Mouse (Mus musculus) layer of hippocampus, adult 8-10 months (tissue): ENCODE results near the gene Fbxl17. TPM values are rescaled to one million over a fixed set of nuclear protein-coding genes. Genes with fewer than 3 reads are reported as not detected.

Experiments
- DNase-seq, 2 experiments: peaks; one replicate each; pipeline ENCODE4 v3.0.0; 2022; ENCODE audit warnings: low spot score in 2 of 2
- total RNA-seq, 4 experiments: library from RNA; stranded (reverse); gene quantifications; 2 replicates each; pipeline ENCODE4 v1.2.4; 2022

The Fbxl17 gene
- total RNA-seq, 4 experiments from 2014 or later: 48.7 to 59.9 (median 54.3) TPM

DNA sequence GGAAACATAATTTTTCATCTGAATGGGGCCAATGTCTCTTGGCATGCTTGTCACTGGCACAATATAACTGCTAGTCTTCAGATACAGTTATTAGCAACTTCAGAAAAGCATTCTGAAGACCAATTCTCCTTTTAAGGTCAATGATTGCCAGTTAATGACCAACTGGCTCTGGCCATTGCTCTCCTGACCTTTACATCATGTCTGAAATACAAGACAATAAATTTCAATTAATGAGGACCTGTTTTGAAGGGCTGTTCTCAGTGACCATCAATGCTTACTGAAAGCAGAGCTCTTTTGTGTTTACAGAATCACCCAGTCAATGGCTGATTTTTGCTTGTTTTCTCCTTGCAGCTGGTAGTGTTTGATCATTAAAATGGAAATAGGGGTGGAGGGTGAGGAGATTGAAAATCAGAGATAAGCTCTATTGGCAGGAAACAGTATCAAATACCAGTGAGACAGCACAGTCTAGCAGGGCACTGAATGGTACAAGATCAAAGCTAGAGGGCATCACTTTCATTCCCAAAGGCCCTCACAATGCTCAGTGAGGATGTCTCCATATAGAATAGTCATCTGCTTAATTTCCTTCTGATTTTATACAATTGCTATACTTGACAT lies 95.9 kb downstream of the Fbxl17 start:
- DNase-seq: no peak

DNA sequence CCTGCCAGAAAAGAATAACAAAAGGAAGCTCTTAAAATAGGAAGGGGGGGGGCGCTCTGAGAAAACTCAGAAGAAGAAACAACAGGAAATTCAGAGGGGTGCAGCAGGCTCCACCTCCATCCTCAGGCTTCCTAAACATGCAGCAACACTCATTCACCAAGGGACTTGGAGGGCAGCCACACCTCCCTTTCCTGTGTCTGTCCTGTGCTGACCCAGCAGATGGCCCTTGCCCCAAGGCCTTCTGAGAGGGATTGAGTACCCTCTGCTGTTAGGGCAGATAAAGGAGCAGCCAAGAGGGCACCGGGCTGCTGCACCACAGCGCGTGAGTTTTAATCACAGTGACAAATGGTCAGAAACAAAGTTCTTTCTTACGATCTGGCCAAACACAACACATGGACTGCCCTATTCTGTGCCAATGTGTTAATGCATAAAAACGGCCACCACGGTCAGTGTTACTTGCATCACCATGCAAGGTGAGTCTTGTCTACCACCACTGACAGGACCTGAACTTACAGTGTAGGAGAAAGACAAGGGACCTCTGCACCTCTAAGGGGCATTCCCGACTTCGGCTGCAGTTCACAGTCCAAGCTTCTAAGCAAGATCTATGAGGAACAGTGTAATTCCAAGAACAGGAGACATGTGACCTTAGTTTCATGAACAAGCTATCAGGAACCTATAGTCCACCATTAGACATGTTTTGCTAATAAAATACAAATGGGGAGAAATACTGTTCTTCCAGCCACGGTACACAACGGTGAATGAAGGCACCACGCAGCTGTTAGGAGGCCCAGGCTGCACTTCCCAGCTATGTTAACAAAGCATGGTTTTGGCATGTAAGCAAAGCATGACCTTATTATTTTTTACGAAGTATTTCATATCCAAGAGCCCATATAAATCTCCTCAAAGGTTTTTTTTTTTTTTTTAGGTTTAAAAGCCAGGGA lies 96.8 kb downstream of the Fbxl17 start:
- no peak for DNase-seq

- no peak for DNase-seq
Observed at GRCm38 (mm10) chr17:63402170-63402569, 97.6 kb downstream of the Fbxl17 start.

GRCm38 (mm10) chr17:63400640-63401039 lies 99.2 kb downstream of the Fbxl17 start:
- no peak for DNase-seq

GRCm38 (mm10) chr17:63399816-63400215 lies 100.0 kb downstream of the Fbxl17 start:
- DNase-seq: no peak

- no peak for DNase-seq
Observed at GRCm38 (mm10) chr17:63391506-63391905, 108.3 kb downstream of the Fbxl17 start.

DNA sequence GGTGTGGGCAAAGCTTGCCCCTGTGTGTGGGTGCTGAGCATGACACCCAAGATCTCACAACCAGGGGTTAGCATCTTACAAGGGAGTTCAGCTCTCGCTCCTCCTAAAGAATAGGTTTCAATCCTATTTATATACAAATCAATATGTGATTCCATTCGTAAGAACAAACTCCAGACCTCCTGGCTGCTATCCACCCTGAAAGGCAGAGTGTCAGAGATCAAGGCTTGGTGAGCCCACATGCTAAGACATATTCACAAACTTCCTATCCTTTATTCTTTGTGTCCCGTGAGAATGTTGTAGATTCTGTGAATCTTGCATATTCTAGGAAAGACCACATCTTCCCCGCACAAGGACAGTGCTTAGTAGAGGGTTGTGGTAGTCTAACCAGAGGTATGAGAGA lies 108.9 kb downstream of the Fbxl17 start:
- DNase-seq: no peak

DNA sequence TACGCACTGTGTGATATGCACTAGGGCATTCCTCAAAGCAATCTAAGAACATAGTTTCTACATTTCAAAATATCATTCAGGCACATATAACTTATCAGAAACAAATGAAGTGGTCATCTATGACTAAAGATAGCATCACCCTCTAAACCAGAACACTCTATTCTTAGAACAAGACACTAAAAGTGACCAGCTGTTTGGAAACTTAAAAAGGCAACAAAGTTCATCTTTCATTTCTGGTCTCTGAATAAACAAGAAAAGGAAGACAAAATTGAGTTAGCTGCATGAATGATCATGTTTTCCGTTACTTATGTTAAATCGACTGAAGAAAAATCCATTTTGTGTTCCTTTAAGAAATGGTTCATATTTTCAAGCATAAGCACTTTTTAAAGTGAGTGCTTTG lies 128.8 kb downstream of the Fbxl17 start:
- DNase-seq: no peak

DNA sequence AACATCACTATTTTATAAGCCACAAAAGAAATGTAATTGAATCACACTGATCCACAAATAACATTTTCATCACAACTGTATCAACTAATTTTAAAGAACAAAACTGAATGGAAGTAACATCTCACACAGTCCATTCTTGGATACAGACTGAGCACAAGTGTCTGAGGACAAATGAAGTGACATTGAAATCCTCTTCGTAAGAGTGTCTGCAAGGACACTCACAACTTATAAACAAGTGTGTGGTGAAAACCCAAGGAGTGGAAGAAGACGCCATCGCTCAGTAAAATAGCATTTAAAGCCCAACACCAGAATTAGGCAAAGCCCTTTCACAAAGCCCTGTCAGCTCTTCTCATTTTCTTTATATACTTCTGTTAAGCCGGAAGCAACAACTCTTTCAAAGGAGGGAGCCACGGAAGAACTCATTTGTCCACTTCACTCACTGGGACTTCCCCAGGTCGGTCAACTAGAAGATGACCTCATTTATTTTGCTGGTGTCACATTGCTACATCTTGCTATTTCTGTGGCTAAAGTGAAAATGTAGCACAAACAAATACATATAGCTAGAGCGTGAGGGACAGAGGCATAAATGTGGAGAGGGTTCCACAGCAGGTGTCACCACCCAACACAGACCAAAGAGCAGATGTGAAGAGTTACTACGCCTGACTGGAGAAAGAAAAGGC lies 130.0 kb downstream of the Fbxl17 start:
- DNase-seq: no peak

- DNase-seq: no peak
Observed at GRCm38 (mm10) chr17:63367476-63367875, 132.3 kb downstream of the Fbxl17 start.

DNA sequence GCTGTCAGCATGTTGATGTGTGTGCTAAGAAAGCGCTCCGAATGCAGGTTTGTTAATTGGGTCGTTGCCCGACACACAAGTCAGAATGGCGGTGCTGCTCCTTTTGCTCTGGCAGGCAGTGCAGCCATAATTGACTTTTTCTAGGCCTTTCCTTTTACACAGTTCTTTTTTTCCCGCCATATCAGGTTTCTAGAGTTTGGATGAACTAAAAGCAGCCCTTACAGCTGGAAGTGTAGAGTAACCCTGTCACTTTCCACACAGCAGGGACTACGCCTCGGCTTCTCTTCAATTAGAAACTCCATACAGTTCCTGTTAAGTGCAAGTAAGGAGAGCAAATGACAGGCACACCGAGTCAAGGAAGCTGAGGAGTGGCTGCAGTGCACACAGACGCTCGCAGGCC lies 133.8 kb downstream of the Fbxl17 start:
- DNase-seq: no peak

- DNase-seq: no peak
Observed at GRCm38 (mm10) chr17:63364605-63365004, 135.2 kb downstream of the Fbxl17 start.

DNA sequence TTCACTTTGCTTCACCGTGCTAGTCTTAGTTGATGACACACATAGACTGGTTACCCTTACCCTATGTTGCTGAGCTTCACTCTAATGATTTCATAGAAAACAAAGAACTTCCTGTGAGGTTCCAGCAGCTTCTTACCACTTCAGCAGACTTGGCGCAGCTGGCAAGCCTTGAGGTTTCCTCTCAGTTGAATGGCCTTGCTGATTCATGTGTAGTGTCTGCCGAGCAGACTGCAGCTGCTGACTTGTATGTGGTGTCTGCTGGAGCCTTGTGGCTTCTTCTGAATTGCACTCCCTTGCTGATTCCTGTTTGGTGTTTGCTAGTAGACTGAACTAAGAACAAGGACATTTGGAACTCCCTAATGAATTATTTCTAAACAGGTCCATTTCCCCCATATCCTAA lies 137.6 kb downstream of the Fbxl17 start:
- no peak for DNase-seq

GRCm38 (mm10) chr17:63361679-63362078 lies 138.1 kb downstream of the Fbxl17 start:
- DNase-seq: no peak

DNA sequence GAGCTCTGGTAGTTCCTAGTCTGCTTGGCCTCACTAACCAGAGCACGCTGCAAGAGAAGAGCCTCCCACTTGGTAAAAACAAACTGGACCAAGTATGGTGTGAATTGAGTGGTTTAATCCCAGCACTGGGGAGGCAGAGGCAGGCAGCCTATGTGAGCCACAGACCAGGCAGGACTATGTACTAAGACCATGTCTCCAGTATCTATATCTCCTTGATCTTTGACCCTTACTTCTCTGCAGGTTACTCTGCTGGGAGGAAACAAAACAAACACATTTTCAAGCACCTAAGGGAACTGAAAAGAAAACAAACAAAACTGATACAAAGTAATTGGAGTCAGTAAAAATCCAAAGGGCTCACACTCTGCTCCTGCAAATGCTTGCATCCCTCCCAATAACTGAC lies 141.0 kb downstream of the Fbxl17 start:
- DNase-seq: no peak

GRCm38 (mm10) chr17:63356202-63356601 lies 143.6 kb downstream of the Fbxl17 start:
- DNase-seq: no peak

GRCm38 (mm10) chr17:63352634-63353195 lies 147.1 kb downstream of the Fbxl17 start:
- DNase-seq: no peak

DNA sequence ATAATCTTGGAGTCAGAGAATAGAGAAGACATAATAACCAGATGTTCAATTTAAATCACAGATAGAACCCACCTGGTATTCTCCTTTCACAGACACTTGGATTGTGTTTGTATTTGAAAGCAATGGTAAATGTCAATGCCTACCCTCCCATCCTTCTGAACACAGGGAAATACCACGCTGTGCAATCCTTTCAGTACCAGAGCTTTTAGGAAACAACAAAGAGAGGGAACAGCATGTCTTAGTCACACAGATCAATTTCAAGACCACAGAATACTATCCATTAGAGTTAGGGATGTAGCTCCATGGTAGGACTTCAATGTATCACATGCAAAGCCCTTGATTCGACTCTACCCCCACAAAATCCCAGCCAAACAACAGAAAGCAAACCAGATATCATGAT lies 148.1 kb downstream of the Fbxl17 start:
- no peak for DNase-seq

GRCm38 (mm10) chr17:63350876-63351509 lies 148.8 kb downstream of the Fbxl17 start:
- no peak for DNase-seq

DNA sequence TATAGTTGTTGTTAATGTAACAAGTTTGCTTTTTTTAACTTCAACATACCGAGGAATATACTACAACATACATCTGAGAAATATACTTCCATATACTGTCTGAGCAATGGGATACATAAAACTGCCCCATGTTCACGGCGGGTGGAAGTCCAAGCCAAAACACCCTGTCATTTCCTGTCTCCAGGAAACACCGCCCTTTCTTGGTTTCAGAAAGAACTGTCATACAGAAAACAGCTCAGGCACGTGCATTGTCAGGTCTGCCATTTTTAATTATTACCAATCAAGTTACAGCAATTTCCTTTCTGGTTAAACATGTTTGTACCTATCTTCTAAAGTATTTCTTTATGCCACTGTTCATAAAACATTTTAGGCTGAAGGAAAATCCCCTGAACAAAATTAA lies 155.7 kb downstream of the Fbxl17 start:
- no peak for DNase-seq

DNA sequence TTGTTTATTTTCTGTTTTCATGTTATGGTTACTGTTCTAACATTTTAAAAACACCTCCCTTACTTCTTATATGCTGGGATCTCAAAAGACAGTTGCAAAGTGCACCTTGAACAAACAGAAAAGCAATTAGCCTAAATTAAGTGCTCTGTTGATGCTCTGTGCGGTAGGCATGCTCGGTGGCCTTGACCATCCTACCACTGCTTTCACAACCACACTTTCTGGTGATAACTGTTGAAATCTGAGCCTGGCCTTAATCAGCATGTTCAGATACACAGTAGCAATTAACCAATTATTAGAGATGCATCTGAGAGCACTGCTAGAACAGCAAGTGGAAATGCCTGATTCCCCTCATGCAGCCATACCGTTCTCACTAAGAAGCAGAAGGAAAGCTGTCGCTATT lies 156.7 kb downstream of the Fbxl17 start:
- no peak for DNase-seq
